Mouse (Mus musculus): ENCODE results near the gene Fam196b. TPM values are rescaled to one million over a fixed set of nuclear protein-coding genes. Genes with fewer than 3 reads are reported as not detected.
A peak's percentile ranks its signal among the peaks of the same experiment; 100 is the strongest.

Gene Fam196b
- polyA plus RNA-seq (2015; fragmentation: Nextera tagmentation; extraction: Ambion mirVana) = 0.27 and 0.28 TPM in 2 replicates

GRCm38 (mm10) chr11:34314534-34315379, at the start of gene Fam196b:
Gene Fam196b (plus strand): TSS chr11:34314822.
- no peak within 1 kb of the TSS for H3K27ac ChIP-seq
- H3K4me1 ChIP-seq = no peaks in the 10 kb centered on the region
- no peaks in the 10 kb centered on the region for H3K9me3 ChIP-seq
- H3K4me2 ChIP-seq = peak within 1 kb of the TSS; percentile 52
- WGBS = 8% methylated on average over 13 of the region's 13 CpGs
- no peaks in the 10 kb centered on the region for H3K27me3 ChIP-seq (replicated peaks)
- peak within 1 kb of the TSS; percentile 26 for H3K4me3 ChIP-seq (replicated peaks)
- H3K9ac ChIP-seq = no peak within 1 kb of the TSS
- ATAC-seq (ENCODE audit: insufficient read depth, low FRiP score, low read depth) = no peak; the same call in 1 of the 2 replicates
- H3K36me3 ChIP-seq = no peaks in the 10 kb centered on the region

GRCm38 (mm10) chr11:34272016-34272415, 42.6 kb upstream of the Fam196b start:
- H3K9me3 ChIP-seq = no peaks in the 10 kb centered on the region
- 77% methylated on average over 10 of the region's 10 CpGs for WGBS
- ATAC-seq (ENCODE audit: insufficient read depth, low FRiP score, low read depth) = no peak

GRCm38 (mm10) chr11:34275941-34276340, 38.7 kb upstream of the Fam196b start:
- Histone ChIP-seq H3K4me1 (no peaks in the 10 kb centered on the region), H3K36me3 (no peaks in the 10 kb centered on the region), H3K27ac (no peak overlapping the region), H3K4me2 (no peak overlapping the region), H3K9ac (no peak overlapping the region), H3K9me3 (no peaks in the 10 kb centered on the region), H3K4me3 (replicated peaks) (no peak overlapping the region), H3K27me3 (replicated peaks) (no peaks in the 10 kb centered on the region)
- ATAC-seq (ENCODE audit: insufficient read depth, low FRiP score, low read depth) = no peak
- 39% methylated on average over 2 of the region's 2 CpGs for WGBS

More at GRCm38 (mm10) chr11:34272016-34272415, 42.6 kb upstream of the Fam196b start:
- H3K4me3 ChIP-seq (replicated peaks) = no peak overlapping the region
- H3K36me3 ChIP-seq = no peaks in the 10 kb centered on the region
- no peak overlapping the region for H3K4me2 ChIP-seq
- H3K27ac ChIP-seq = no peak overlapping the region
- no peak overlapping the region for H3K9ac ChIP-seq
- no peaks in the 10 kb centered on the region for H3K4me1 ChIP-seq
- no peaks in the 10 kb centered on the region for H3K27me3 ChIP-seq (replicated peaks)

- Histone ChIP-seq H3K36me3 (no peaks in the 10 kb centered on the region), H3K27ac (no peak overlapping the region), H3K9ac (no peak overlapping the region), H3K27me3 (replicated peaks) (no peaks in the 10 kb centered on the region), H3K4me2 (no peak overlapping the region), H3K9me3 (no peaks in the 10 kb centered on the region), H3K4me3 (replicated peaks) (no peak overlapping the region), H3K4me1 (no peaks in the 10 kb centered on the region)
- ATAC-seq (ENCODE audit: insufficient read depth, low FRiP score, low read depth) = no peak
- 66% methylated on average over 14 of the region's 14 CpGs for WGBS
Observed at GRCm38 (mm10) chr11:34276363-34277046, 38.1 kb upstream of the Fam196b start.

- Histone ChIP-seq H3K4me1 (no peaks in the 10 kb centered on the region), H3K9me3 (no peaks in the 10 kb centered on the region), H3K9ac (no peak overlapping the region), H3K27me3 (replicated peaks) (no peaks in the 10 kb centered on the region), H3K27ac (no peak overlapping the region), H3K36me3 (no peaks in the 10 kb centered on the region), H3K4me2 (no peak overlapping the region), H3K4me3 (replicated peaks) (no peak overlapping the region)
- no peak for ATAC-seq (ENCODE audit: insufficient read depth, low FRiP score, low read depth)
- WGBS = 65% methylated on average over 3 of the region's 3 CpGs
Observed at GRCm38 (mm10) chr11:34277047-34277445, 37.6 kb upstream of the Fam196b start.

- Histone ChIP-seq H3K4me1 (no peaks in the 10 kb centered on the region), H3K9me3 (no peaks in the 10 kb centered on the region), H3K27me3 (replicated peaks) (no peaks in the 10 kb centered on the region), H3K4me2 (no peak overlapping the region), H3K4me3 (replicated peaks) (no peak overlapping the region), H3K9ac (no peak overlapping the region), H3K27ac (no peak overlapping the region), H3K36me3 (no peaks in the 10 kb centered on the region)
- WGBS = 57% methylated on average over 13 of the region's 13 CpGs
- no peak for ATAC-seq (ENCODE audit: insufficient read depth, low FRiP score, low read depth)
Observed at GRCm38 (mm10) chr11:34284124-34284808, 30.4 kb upstream of the Fam196b start.

- no peak for ATAC-seq (ENCODE audit: insufficient read depth, low FRiP score, low read depth)
- Histone ChIP-seq H3K4me3 (replicated peaks) (no peak overlapping the region), H3K27ac (no peak overlapping the region), H3K36me3 (no peaks in the 10 kb centered on the region), H3K27me3 (replicated peaks) (no peaks in the 10 kb centered on the region), H3K9ac (no peak overlapping the region), H3K9me3 (no peaks in the 10 kb centered on the region), H3K4me2 (no peak overlapping the region), H3K4me1 (no peaks in the 10 kb centered on the region)
- WGBS = 49% methylated on average over 4 of the region's 4 CpGs
Observed at GRCm38 (mm10) chr11:34290265-34290664, 24.4 kb upstream of the Fam196b start.

- no peaks in the 10 kb centered on the region for H3K4me1 ChIP-seq
- H3K9ac ChIP-seq = no peak overlapping the region
- no peak for ATAC-seq (ENCODE audit: insufficient read depth, low FRiP score, low read depth)
- no peaks in the 10 kb centered on the region for H3K27me3 ChIP-seq (replicated peaks)
- 49% methylated on average over 2 of the region's 2 CpGs for WGBS
- no peak overlapping the region for H3K4me2 ChIP-seq
- no peaks in the 10 kb centered on the region for H3K9me3 ChIP-seq
- H3K27ac ChIP-seq = no peak overlapping the region
- H3K4me3 ChIP-seq (replicated peaks) = no peak overlapping the region
- no peaks in the 10 kb centered on the region for H3K36me3 ChIP-seq
Observed at GRCm38 (mm10) chr11:34290708-34291107, 23.9 kb upstream of the Fam196b start.

GRCm38 (mm10) chr11:34291304-34291703, 23.3 kb upstream of the Fam196b start:
- WGBS = 53% methylated on average over 3 of the region's 3 CpGs
- Histone ChIP-seq H3K36me3 (no peaks in the 10 kb centered on the region), H3K4me2 (no peak overlapping the region), H3K9me3 (no peaks in the 10 kb centered on the region), H3K27me3 (replicated peaks) (no peaks in the 10 kb centered on the region), H3K4me3 (replicated peaks) (no peak overlapping the region), H3K4me1 (no peaks in the 10 kb centered on the region), H3K27ac (no peak overlapping the region), H3K9ac (no peak overlapping the region)
- ATAC-seq (ENCODE audit: insufficient read depth, low FRiP score, low read depth) = no peak

- Histone ChIP-seq H3K4me1 (no peaks in the 10 kb centered on the region), H3K4me3 (replicated peaks) (no peak overlapping the region), H3K4me2 (no peak overlapping the region), H3K27me3 (replicated peaks) (no peaks in the 10 kb centered on the region), H3K27ac (no peak overlapping the region), H3K9me3 (no peaks in the 10 kb centered on the region), H3K9ac (no peak overlapping the region), H3K36me3 (no peaks in the 10 kb centered on the region)
- 81% methylated on average over 5 of the region's 5 CpGs for WGBS
- ATAC-seq (ENCODE audit: insufficient read depth, low FRiP score, low read depth) = no peak
Observed at GRCm38 (mm10) chr11:34297698-34298378, 16.8 kb upstream of the Fam196b start.

GRCm38 (mm10) chr11:34299550-34299949, 15.1 kb upstream of the Fam196b start:
- H3K9me3 ChIP-seq = no peaks in the 10 kb centered on the region
- ATAC-seq (ENCODE audit: insufficient read depth, low FRiP score, low read depth) = no peak
- H3K4me1 ChIP-seq = no peaks in the 10 kb centered on the region
- no peaks in the 10 kb centered on the region for H3K27me3 ChIP-seq (replicated peaks)
- H3K36me3 ChIP-seq = no peaks in the 10 kb centered on the region
- H3K4me2 ChIP-seq = no peak overlapping the region
- no peak overlapping the region for H3K9ac ChIP-seq
- 70% methylated on average over 1 of the region's 1 CpGs for WGBS
- no peak overlapping the region for H3K4me3 ChIP-seq (replicated peaks)
- H3K27ac ChIP-seq = no peak overlapping the region

Data from stomach, embryonic 15.5 days (tissue).